Mouse (Mus musculus) heart, adult 2 months (tissue): ENCODE measurements around the gene Gpr89.

Experiments used
- CTCF ChIP-seq: fragments of 200-600 bp; IDR thresholded peaks from 2 replicates; pipeline ENCODE4 v1.8.1; 2022; ENCODE audit warnings: antibody characterized with exemption, mild to moderate bottlenecking, moderate library complexity
- EP300 ChIP-seq: fragments of 200-500 bp; IDR thresholded peaks from 2 replicates; pipeline ENCODE4 v1.6.1; 2011; ENCODE audit warnings: low read depth, low read length, control low read depth; ENCODE audit not compliant: insufficient read depth
- POLR2A ChIP-seq: fragments of 200-500 bp; IDR thresholded peaks from 2 replicates; pipeline ENCODE4 v1.6.1; 2011; ENCODE audit warnings: mild to moderate bottlenecking, low read depth, low read length, control low read depth; ENCODE audit not compliant: insufficient read depth

DNA sequence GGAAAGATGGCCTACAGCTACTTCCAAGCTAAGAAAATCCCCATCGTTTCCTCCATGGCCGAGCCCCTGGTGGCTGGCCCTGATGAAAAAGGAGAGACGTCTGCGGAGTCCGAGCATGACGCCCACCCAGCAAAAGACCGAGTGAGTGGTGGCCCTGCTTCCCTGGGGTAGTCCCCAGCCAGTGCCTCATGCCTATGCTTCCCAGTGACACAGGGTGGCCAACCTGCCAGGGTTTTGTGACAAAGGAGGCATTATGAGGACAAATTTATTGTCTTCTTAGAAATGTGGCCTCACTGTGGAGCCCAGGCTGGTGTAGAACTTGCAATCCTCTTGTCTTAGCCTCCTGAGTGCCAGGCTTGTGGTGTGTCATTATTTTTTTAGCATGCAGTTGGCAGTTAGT is 36.1 kb downstream of the Gpr89 start:
- TF ChIP-seq EP300: no peak
- no peak for TF ChIP-seq CTCF
- no peak for TF ChIP-seq POLR2A
